Mouse (Mus musculus) liver, embryonic 15.5 days (tissue): ENCODE measurements around the gene Zfp260. TPM values are rescaled to one million over a fixed set of nuclear protein-coding genes. Genes with fewer than 3 reads are reported as not detected.
"Not testable (repeated sequence)": the region's sequence is repeated elsewhere in the genome, so short reads cannot be mapped to it uniquely, and the experiment has no call there.

Experiments
- ATAC-seq: fragments of 200-750 bp; cut with Nextera tagmentation; 2 replicates; pipeline ENCODE4 v1.8.0; 2017; ENCODE audit warnings: moderate number of reproducible peaks, mild to moderate bottlenecking, moderate library complexity; ENCODE audit not compliant: insufficient read depth
- H3K27ac ChIP-seq: fragments of 300-500 bp; sonication (generic); replicated peaks from 2 replicates; pipeline ENCODE4 v1.5.1; 2015; ENCODE audit warnings: mild to moderate bottlenecking, inconsistent platforms
- H3K27me3 ChIP-seq: fragments of 300-500 bp; sonication (generic); 2 replicates; pipeline ENCODE4 v1.6.1; 2015; ENCODE audit warnings: mild to moderate bottlenecking, inconsistent platforms
- H3K36me3 ChIP-seq: fragments of 300-500 bp; sonication (generic); replicated peaks from 2 replicates; pipeline ENCODE4 v1.6.1; 2015; ENCODE audit warnings: moderate library complexity, mild to moderate bottlenecking, inconsistent platforms
- H3K4me1 ChIP-seq: fragments of 300-500 bp; sonication (generic); replicated peaks from 2 replicates; pipeline ENCODE4 v1.6.1; 2015; ENCODE audit warnings: inconsistent platforms
- H3K4me2 ChIP-seq: fragments of 300-500 bp; sonication (generic); 2 replicates; pipeline ENCODE4 v1.6.1; 2015; ENCODE audit warnings: moderate library complexity, mild to moderate bottlenecking, inconsistent platforms
- H3K4me3 ChIP-seq: fragments of 300-500 bp; sonication (generic); replicated peaks from 2 replicates; pipeline ENCODE4 v1.5.1; 2015; ENCODE audit warnings: mild to moderate bottlenecking, inconsistent platforms
- H3K9ac ChIP-seq: fragments of 300-500 bp; sonication (generic); 2 replicates; pipeline ENCODE4 v1.6.1; 2015; ENCODE audit warnings: moderate library complexity, mild to moderate bottlenecking, inconsistent platforms
- H3K9me3 ChIP-seq: fragments of 300-500 bp; sonication (generic); replicated peaks from 2 replicates; pipeline ENCODE4 v1.6.1; 2016; ENCODE audit warnings: inconsistent platforms
- WGBS: fragments of 180-500 bp; shearing (Covaris S2); methylation state at CpG from one replicate; pipeline ENCODE4 v1.1.7; 2015; ENCODE audit warnings: mixed read lengths; ENCODE audit not compliant: insufficient replicate concordance; 5-methylcytosine and 5-hydroxymethylcytosine counted together
- polyA plus RNA-seq: library from polyadenylated mRNA; unstranded; fragments of >200 nt; fragmentation: Nextera tagmentation; extraction: Ambion mirVana; gene quantifications from 2 replicates; pipeline ENCODE4 v1.2.1, GENCODE M21; 2015

Zfp260 gene
- polyA plus RNA-seq, 1 experiment from 2014 or later, result 12.2 TPM

DNA sequence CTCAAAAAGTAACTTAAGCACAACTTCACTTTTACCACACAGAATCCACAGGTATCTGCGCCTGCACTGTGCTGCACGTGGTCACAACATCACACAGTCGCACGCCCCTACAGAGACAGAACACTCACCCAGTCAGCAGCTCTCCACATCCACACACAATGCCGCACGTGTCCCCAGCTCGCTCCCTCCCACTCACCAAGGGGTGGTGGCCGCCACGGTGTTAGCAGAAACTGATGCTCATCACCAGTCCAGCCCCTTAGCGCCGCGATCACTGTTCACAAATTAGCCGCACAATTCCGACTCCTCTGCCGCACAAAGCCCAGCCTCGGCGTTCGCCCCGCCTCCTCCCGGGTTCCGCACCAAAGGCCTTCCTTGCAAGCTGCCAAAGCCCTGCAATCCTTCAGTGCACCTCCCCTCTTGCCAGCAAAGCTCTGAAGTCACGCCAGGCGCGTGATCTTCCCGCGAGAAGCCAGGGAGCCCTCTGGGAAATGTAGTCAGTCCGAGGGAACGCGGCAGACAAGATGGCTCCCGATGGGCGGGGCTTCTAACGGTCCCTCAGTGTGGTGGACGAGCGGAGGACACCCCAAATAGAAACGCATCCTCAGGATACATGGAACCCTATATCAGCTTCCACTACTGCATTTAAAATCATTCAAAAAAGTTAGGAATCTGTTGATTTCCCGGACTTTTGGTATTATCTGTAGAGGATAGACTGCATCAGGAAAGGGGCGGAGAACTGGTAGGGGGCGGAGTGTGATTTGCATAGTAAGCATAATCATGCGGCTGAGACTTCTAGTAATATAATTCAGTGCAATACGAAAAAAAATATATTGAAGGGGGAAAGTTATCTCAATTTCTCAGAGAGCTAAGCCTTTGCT, 4.2 kb upstream of the Zfp260 start, which contains the start of the genes Gm26920 and Zfp566:
Gene Gm26920 (minus strand): TSS at position 319 of the 878 bp plus-strand sequence.
Gene Zfp566 (minus strand): TSS at position 436 of the 878 bp plus-strand sequence.
- Histone ChIP-seq H3K4me1 (peaks cover 28% of the 10 kb centered on the region), H3K36me3 (peaks cover 9% of the 10 kb centered on the region), H3K9me3 (no peaks in the 10 kb centered on the region), H3K4me3 (peak within 1 kb of the TSS; percentile 64), H3K27ac (peak within 1 kb of the TSS; percentile 74), H3K4me2 (peak within 1 kb of the TSS; percentile 85), H3K27me3 (no peaks in the 10 kb centered on the region), H3K9ac (peak within 1 kb of the TSS; percentile 50)
- WGBS, result under 1% methylated on average over 40 of the region's 40 CpGs
- peak; percentile 92 for ATAC-seq

- Histone ChIP-seq H3K9me3 (no peaks in the 10 kb centered on the region), H3K36me3 (0 out of 2 replicates have a peak, but pooled peaks cover 4% of the 10 kb centered on the region), H3K9ac (peak overlapping the region; percentile 15; the same call in 1 of the 2 replicates), H3K4me3 (peak overlapping the region; percentile 64), H3K4me1 (peaks cover 34% of the 10 kb centered on the region), H3K4me2 (peak overlapping the region; percentile 85), H3K27ac (peak overlapping the region; percentile 74), H3K27me3 (no peaks in the 10 kb centered on the region)
- 6% methylated on average over 9 of the region's 9 CpGs for WGBS
- no peak for ATAC-seq
These were observed 3.5 kb upstream of the Zfp260 start for GRCm38 (mm10) chr7:30090970-30091585.

DNA sequence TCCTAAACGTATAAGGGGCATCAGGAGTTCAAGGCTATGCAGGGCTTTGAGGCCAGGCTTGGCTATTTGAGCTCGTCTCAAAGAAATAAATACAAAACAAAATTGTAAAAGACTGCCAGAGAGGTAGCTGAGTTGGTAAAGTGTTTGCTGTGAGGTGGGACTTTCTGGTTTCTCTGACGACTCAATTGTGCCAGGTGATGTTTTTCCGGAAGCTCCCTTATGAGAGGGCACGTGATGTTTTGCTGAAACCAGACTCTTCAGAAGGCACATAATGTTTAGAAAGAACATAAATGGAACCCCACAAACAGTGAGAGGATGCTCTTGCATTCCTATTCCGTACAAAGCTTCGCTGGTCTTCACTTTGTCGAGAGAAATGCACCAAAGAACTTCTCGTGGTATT, 1.9 kb upstream of the Zfp260 start:
- Histone ChIP-seq H3K4me1 (peaks cover 39% of the 10 kb centered on the region), H3K9ac (no peak overlapping the region), H3K4me2 (no peak overlapping the region), H3K4me3 (no peak overlapping the region), H3K27ac (no peak overlapping the region), H3K27me3 (no peaks in the 10 kb centered on the region), H3K36me3 (no peaks in the 10 kb centered on the region), H3K9me3 (no peaks in the 10 kb centered on the region)
- 60% methylated on average over 9 of the region's 9 CpGs for WGBS
- no peak for ATAC-seq

- Histone ChIP-seq H3K4me3 (peak overlapping the region; percentile 73), H3K27me3 (no peaks in the 10 kb centered on the region), H3K27ac (0 out of 2 replicates have a peak overlapping the region, but pooled peaks have one; percentile 82), H3K36me3 (no peaks in the 10 kb centered on the region), H3K4me2 (peak overlapping the region; percentile 83), H3K9ac (no peak overlapping the region), H3K4me1 (peaks cover 43% of the 10 kb centered on the region), H3K9me3 (no peaks in the 10 kb centered on the region)
- WGBS, result 65% methylated on average over 6 of the region's 6 CpGs
- no peak for ATAC-seq
These were observed 610 bp upstream of the Zfp260 start for GRCm38 (mm10) chr7:30093918-30094415.

DNA sequence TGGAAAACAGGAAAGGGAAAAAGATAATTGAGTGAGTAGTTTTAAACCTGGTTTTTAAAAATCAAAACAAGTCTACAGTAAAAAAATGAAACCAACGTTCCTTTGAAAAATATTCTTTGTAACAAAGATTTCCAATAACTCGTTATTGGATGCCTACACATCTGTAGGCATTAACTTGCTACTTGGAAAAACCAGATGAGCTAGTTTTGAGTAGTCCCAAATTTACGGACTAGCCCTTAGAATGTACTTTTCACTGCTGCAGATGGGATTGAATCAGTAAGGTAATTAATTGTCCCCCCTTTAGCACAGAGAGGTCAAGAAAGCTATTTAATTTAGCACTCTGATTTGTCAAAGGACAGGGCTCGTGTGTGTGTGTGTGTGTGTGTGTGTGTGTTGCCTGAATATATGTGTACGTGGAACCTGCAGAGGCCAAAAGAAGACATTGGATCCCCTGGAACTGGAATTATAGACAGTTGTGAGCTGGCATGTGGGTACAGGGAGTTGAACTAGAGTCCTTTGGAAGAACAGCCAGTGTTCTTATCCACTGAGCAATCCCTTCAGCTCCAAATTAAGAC, 1.1 kb downstream of the Zfp260 start:
- 0 out of 2 replicates have a peak, but pooled peaks cover 4% of the 10 kb centered on the region for H3K36me3 ChIP-seq
- no peak overlapping the region for H3K9ac ChIP-seq
- 18% methylated on average over 5 of the region's 5 CpGs for WGBS
- H3K9me3 ChIP-seq, result no peaks in the 10 kb centered on the region
- H3K27me3 ChIP-seq, result no peaks in the 10 kb centered on the region
- no peak overlapping the region for H3K27ac ChIP-seq
- H3K4me3 ChIP-seq, result peak overlapping the region; percentile 73
- no peak for ATAC-seq
- peak overlapping the region; percentile 83 for H3K4me2 ChIP-seq
- peaks cover 33% of the 10 kb centered on the region for H3K4me1 ChIP-seq

DNA sequence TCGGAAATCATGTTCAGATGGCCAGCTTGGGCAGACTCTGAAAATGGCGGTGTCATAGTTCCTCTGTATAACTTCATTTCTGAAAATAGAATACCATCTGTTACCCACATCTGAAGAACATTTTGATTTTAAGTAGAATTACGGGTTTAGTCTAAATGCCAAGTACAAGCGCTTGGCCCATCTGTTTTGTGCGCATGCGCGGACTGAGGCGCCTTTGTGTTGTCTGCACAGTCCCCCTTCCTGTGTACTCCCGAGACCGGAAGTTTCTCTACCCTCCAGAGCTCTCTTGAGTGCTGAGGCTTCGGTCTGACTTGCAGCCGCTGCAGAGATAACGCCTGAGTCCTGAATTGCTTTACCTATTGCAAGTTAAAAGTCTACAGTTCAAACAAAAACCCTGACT, 4.7 kb downstream of the Zfp260 start:
- Histone ChIP-seq H3K36me3 (peaks cover 28% of the 10 kb centered on the region), H3K4me2 (no peak overlapping the region), H3K27ac (no peak overlapping the region), H3K9me3 (no peaks in the 10 kb centered on the region), H3K27me3 (no peaks in the 10 kb centered on the region), H3K9ac (no peak overlapping the region), H3K4me3 (no peak overlapping the region), H3K4me1 (peaks cover 18% of the 10 kb centered on the region)
- no peak for ATAC-seq
- 79% methylated on average over 13 of the region's 13 CpGs for WGBS

GRCm38 (mm10) chr7:30116076-30116475, 21.5 kb downstream of the Zfp260 start:
- H3K9ac ChIP-seq, result no peak overlapping the region
- 75% methylated on average over 5 of the region's 5 CpGs for WGBS

GRCm38 (mm10) chr7:30117935-30118334, 23.4 kb downstream of the Zfp260 start:
- H3K27me3 ChIP-seq, H3K4me3 ChIP-seq, H3K36me3 ChIP-seq, ATAC-seq, H3K9ac ChIP-seq, H3K27ac ChIP-seq, H3K4me2 ChIP-seq, H3K9me3 ChIP-seq: not testable (repeated sequence)
- H3K4me1 ChIP-seq, result peaks cover 17% of the 10 kb centered on the region
- WGBS, result 86% methylated on average over 12 of the region's 12 CpGs

More at GRCm38 (mm10) chr7:30116076-30116475, 21.5 kb downstream of the Zfp260 start:
- Histone ChIP-seq H3K27me3 (no peaks in the 10 kb centered on the region), H3K4me1 (peaks cover 2% of the 10 kb centered on the region), H3K4me2 (no peak overlapping the region), H3K36me3 (no peaks in the 10 kb centered on the region), H3K27ac (no peak overlapping the region), H3K9me3 (peaks cover 3% of the 10 kb centered on the region; the same call in 1 of the 2 replicates), H3K4me3 (no peak overlapping the region)
- no peak for ATAC-seq

GRCm38 (mm10) chr7:30121308-30122187, 27.0 kb downstream of the Zfp260 start, which contains the start of gene Zfp382:
Gene Zfp382 (plus strand): TSS chr7:30121942.
- peak; percentile 93 for ATAC-seq
- Histone ChIP-seq H3K27ac (peak within 1 kb of the TSS; percentile 74), H3K4me3 (peak within 1 kb of the TSS; percentile 72), H3K36me3 (0 out of 2 replicates have a peak, but pooled peaks cover 3% of the 10 kb centered on the region), H3K4me2 (peak within 1 kb of the TSS; percentile 97), H3K4me1 (peaks cover 18% of the 10 kb centered on the region), H3K27me3 (no peaks in the 10 kb centered on the region), H3K9me3 (no peaks in the 10 kb centered on the region), H3K9ac (peak within 1 kb of the TSS; percentile 75)
- under 1% methylated on average over 61 of the region's 61 CpGs for WGBS

DNA sequence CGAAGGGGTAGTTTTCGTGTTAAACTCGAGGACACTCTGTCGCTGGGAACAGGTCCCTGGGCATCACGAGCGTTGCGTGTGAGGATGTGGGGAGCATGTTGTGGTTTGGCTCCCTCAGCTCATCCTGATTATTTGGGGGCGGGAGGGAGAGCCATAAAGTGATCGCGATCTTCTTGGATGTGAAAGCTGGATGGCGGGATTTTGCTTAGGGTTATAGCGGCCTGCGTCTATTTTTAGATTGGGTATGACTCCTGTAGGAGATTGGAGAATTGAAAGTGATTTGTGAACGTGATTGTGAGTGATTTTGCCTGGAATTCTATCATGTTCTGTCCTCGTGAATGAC, 27.6 kb downstream of the Zfp260 start:
- no peak for ATAC-seq
- H3K4me2 ChIP-seq, result peak overlapping the region; percentile 97
- 5% methylated on average over 15 of the region's 15 CpGs for WGBS
- H3K36me3 ChIP-seq, result 0 out of 2 replicates have a peak, but pooled peaks cover 6% of the 10 kb centered on the region
- peaks cover 18% of the 10 kb centered on the region for H3K4me1 ChIP-seq
- H3K27me3 ChIP-seq, result no peaks in the 10 kb centered on the region
- 0 out of 2 replicates have a peak overlapping the region, but pooled peaks have one; percentile 74 for H3K27ac ChIP-seq
- peak overlapping the region; percentile 75 for H3K9ac ChIP-seq
- no peaks in the 10 kb centered on the region for H3K9me3 ChIP-seq
- peak overlapping the region; percentile 72 for H3K4me3 ChIP-seq
